Mouse (Mus musculus): Measurements from ENCODE around the gene Ccdc61. TPM values are rescaled to one million over a fixed set of nuclear protein-coding genes. Genes with fewer than 3 reads are reported as not detected.

Gene Ccdc61
- polyA plus RNA-seq, 1 experiment from 2014 or later: 28.0 TPM

DNA sequence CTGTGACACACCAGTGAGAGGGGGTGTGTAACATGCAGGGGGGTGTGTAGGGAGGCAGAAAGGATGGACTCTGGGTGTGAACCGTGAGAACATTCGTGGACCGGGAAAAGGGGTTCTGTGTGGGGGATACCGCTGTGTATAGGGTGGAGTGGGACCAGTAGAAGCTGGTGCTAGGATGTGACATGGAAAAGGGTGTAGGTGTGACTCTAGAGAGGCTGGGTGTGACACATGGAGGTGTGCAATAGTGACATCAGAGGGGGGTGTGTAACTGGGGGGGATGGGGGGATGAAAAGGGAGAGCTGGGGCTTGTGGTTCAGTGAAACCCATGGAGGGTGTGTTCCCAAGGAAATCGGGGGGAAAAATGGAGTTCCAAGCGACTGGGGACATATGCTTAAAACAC lies 16.7 kb upstream of the Ccdc61 start:
- peaks cover 13% of the 10 kb centered on the region for H3K4me1 ChIP-seq
- no peak overlapping the region for H3K4me2 ChIP-seq
- H3K27me3 ChIP-seq: peaks cover 67% of the 10 kb centered on the region
- no peaks in the 10 kb centered on the region for H3K36me3 ChIP-seq
- H3K4me3 ChIP-seq: peak overlapping the region; percentile 48
- no peak for ATAC-seq (ENCODE audit: insufficient number of reproducible peaks, low FRiP score, low TSS enrichment, low read depth)
- H3K9me3 ChIP-seq: no peaks in the 10 kb centered on the region
- no peak overlapping the region for H3K27ac ChIP-seq
- WGBS: 52% methylated on average over 6 of the region's 6 CpGs
- H3K9ac ChIP-seq: no peak overlapping the region

DNA sequence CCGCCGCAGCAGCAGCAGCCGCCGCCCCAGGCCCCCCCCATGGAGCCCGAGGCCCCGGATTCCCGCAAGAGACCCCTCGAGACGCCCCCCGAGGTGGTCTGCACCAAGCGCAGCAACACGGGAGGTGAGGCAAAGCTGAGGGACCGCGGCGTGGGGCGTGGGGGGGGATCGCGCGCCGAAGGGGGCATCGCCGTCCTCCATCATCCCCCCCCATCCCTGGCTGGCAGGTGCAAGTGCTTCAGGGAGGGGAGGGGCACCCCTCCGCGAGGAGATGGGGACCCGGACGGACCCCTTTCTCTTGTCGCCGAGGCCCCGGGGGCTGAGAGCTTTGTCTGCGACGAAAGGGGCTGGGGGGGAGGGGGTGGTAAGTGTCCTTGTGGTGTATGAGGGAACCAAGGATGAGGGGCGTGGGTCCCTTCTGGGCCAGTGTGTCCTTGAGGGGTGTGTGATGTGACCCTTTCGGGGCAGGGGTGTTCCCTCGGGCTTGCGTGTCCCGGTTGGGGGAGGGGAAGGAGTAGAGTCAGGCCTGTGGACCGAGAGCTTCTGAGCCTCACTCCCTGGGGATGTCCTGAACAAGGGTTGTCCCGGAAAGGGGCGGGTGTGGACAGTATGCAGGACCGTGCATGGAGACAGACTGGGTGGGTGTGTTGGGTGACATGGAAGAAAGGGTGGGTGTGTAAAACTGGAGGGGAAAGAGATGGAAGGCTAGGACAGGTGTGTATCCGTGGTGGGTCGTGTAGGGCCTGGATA lies 16.0 kb upstream of the Ccdc61 start:
- Histone ChIP-seq H3K4me2 (peak overlapping the region; percentile 86), H3K36me3 (no peaks in the 10 kb centered on the region), H3K9me3 (no peaks in the 10 kb centered on the region), H3K4me3 (peak overlapping the region; percentile 48), H3K4me1 (peaks cover 13% of the 10 kb centered on the region), H3K9ac (peak overlapping the region; percentile 47), H3K27ac (no peak overlapping the region), H3K27me3 (peaks cover 70% of the 10 kb centered on the region)
- no peak for ATAC-seq (ENCODE audit: insufficient number of reproducible peaks, low FRiP score, low TSS enrichment, low read depth)
- 3% methylated on average over 26 of the region's 42 CpGs for WGBS

DNA sequence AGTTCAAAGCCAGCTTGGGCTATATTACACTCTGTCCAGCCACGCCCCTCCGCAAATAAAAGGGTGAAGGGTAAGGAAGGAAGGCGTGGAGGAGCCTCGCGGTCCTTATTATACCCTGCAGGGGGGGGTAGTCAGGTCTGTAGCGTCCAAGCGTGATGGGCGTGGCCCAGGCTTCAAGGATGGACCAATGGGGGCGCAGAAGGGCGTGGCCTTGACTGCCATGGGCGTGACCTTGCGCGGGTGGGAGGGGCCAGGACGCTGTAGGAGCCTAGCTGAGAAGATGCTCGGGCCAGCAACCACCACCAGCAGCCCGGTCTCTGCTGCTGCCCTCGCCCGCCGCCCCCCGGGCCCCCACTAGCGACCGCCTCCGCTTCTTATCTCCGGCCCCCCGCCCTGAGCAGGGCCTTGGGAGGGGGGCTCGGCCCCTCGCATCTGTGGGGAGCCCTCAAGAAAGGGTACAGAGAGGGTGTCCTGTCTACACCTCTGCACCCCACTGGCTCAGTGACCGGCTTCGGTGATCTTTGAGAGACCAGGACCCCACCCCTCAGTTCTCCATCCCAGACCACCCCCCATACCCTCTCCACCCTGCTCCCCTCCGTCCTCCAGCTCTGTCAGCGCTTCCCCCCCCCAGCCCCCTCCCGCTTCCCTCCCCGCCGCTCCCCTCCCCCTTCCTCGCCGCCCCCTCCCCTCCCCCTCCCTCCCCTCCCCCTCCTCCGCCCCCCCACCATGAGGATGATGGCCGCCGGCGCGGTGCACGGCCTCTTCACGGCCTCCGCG lies 15.1 kb upstream of the Ccdc61 start, which contains the start of gene Nova2:
Gene Nova2, plus strand, starts transcription at position 727 of the 777 bp plus-strand sequence.
- H3K27ac ChIP-seq: no peak within 1 kb of the TSS

DNA sequence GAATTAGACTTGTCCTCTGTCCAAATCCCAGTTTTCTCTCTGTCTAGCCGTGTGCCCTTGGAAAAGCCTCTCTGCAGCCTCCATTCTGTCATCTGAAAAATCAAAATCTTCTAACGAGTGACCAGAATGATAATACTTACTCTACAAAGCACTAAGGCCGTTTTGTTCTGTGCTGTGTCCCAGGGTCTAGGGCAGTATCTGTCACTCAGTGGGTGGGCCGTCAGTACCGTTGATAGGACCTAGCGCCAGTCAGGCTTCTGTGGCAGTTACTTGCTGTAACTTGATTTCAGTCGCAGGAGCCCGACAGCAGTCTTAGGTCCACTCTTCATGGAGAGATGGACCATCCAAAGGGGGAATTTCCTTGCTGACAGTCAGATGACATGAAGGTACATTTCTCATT lies 14.1 kb upstream of the Ccdc61 start:
- Histone ChIP-seq H3K4me1 (peaks cover 15% of the 10 kb centered on the region), H3K9ac (no peak overlapping the region), H3K27me3 (peaks cover 79% of the 10 kb centered on the region), H3K9me3 (no peaks in the 10 kb centered on the region), H3K27ac (no peak overlapping the region), H3K4me2 (no peak overlapping the region), H3K4me3 (no peak overlapping the region), H3K36me3 (no peaks in the 10 kb centered on the region)
- WGBS: 16% methylated on average over 8 of the region's 8 CpGs
- ATAC-seq (ENCODE audit: insufficient number of reproducible peaks, low FRiP score, low TSS enrichment, low read depth): no peak

More for the DNA sequence above, 15.1 kb upstream of the Ccdc61 start, which contains the start of gene Nova2:
- Histone ChIP-seq H3K27me3 (peaks cover 78% of the 10 kb centered on the region), H3K4me2 (peak within 1 kb of the TSS; percentile 86), H3K4me3 (peak within 1 kb of the TSS; percentile 48), H3K36me3 (no peaks in the 10 kb centered on the region), H3K4me1 (peaks cover 15% of the 10 kb centered on the region), H3K9ac (peak within 1 kb of the TSS; percentile 47), H3K9me3 (no peaks in the 10 kb centered on the region)
- WGBS: 1% methylated on average over 27 of the region's 45 CpGs
- ATAC-seq (ENCODE audit: insufficient number of reproducible peaks, low FRiP score, low TSS enrichment, low read depth): peak; percentile 63

DNA sequence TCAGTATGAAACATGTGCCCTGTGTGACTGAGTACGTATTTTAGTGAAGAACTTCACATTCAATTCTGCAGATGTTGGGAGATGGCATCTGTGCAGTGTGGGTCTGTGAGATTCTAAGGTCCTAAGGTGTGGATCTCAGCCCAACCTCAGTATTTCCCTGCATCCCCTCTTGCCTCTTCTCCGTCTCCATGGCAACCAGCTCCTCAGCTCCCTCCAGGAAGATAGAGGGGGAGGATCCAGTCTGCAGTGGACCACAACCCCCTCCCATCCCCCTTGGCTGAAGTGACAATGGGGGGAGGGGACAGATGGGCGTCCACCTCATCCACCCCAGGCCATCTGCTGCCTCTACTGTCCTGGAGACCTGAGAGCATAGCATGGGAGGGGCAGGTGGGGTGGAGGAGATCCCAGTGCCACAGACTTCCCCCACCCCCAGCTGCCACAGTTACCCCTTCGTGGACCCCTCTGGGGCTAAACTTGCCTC lies 13.5 kb upstream of the Ccdc61 start:
- ATAC-seq (ENCODE audit: insufficient number of reproducible peaks, low FRiP score, low TSS enrichment, low read depth): no peak
- H3K27ac ChIP-seq: no peak overlapping the region
- no peaks in the 10 kb centered on the region for H3K36me3 ChIP-seq
- H3K27me3 ChIP-seq: peaks cover 79% of the 10 kb centered on the region
- 29% methylated on average over 4 of the region's 4 CpGs for WGBS
- H3K9me3 ChIP-seq: no peaks in the 10 kb centered on the region
- H3K9ac ChIP-seq: no peak overlapping the region
- peaks cover 15% of the 10 kb centered on the region for H3K4me1 ChIP-seq
- H3K4me2 ChIP-seq: no peak overlapping the region
- no peak overlapping the region for H3K4me3 ChIP-seq

DNA sequence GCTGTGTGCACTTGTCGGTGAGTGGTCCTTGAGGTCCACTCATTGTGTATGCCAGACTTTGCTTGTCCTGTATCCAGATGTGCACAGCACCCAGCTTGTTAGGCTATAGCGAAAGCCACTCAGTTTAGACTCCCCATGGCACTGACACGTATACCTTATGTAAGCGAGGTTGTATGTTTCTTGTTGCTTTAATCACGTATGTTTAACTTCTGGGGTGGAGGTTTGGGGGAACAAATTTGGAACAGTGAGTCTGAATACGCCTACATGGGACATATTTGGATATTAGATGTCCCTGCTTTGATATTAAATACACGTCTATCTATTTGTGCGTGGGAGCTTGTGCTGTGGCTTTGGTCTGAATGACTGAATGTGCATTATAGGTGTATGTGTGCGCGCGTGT lies 13.1 kb upstream of the Ccdc61 start:
- no peaks in the 10 kb centered on the region for H3K36me3 ChIP-seq

DNA sequence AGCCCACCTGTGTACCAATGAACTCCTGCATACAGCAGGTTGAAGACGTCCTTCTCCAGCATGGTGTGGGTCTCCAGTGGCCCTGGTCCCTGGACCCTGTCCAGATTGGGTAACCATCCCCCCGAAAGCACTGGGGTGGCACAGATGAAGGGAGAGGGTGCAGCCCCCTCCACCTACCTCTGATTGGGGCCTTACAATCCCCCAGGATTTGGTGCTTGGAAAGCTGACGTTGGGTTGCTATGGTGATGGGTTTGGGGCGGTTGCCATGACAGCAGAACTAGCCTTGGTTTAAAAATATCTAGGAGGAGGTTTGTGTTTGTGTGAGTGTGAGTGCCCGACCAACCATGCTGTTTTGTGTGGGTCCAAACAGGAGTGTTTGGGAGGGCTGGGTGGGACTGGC lies 12.6 kb upstream of the Ccdc61 start:
- no peak overlapping the region for H3K4me2 ChIP-seq
- 55% methylated on average over 5 of the region's 5 CpGs for WGBS
- H3K27me3 ChIP-seq: peaks cover 72% of the 10 kb centered on the region

More for the DNA sequence above, 13.1 kb upstream of the Ccdc61 start:
- Histone ChIP-seq H3K4me1 (peaks cover 15% of the 10 kb centered on the region), H3K9me3 (no peaks in the 10 kb centered on the region), H3K4me2 (no peak overlapping the region), H3K4me3 (no peak overlapping the region), H3K27me3 (peaks cover 76% of the 10 kb centered on the region), H3K9ac (no peak overlapping the region), H3K27ac (no peak overlapping the region)
- WGBS: 76% methylated on average over 11 of the region's 11 CpGs
- ATAC-seq (ENCODE audit: insufficient number of reproducible peaks, low FRiP score, low TSS enrichment, low read depth): no peak

DNA sequence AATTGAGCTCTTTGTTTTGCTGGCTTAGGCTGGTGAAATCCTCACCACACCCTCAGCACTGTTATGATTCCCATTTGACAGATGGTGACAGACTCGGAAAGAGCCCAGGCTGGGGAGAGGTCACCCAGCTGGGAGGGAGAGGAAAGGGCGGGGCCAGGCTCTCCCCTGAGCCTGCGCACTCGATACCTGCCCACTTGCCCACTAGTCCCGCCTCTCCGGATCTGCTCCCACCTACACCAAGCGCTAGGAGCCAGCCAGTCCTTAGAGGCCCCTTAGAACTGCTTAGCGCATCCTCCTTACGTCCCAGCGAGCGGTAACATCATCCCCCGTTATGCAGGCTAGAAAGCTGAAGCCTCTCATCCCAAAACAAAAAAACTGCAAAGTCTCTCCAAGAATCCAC lies 10.9 kb upstream of the Ccdc61 start:
- Histone ChIP-seq H3K36me3 (no peaks in the 10 kb centered on the region), H3K4me2 (no peak overlapping the region), H3K4me3 (no peak overlapping the region; the same call in 1 of the 2 replicates), H3K4me1 (peaks cover 12% of the 10 kb centered on the region), H3K27me3 (peaks cover 54% of the 10 kb centered on the region), H3K27ac (no peak overlapping the region), H3K9me3 (no peaks in the 10 kb centered on the region), H3K9ac (no peak overlapping the region)
- no peak for ATAC-seq (ENCODE audit: insufficient number of reproducible peaks, low FRiP score, low TSS enrichment, low read depth)
- WGBS: 2% methylated on average over 12 of the region's 12 CpGs

More for the DNA sequence above, 12.6 kb upstream of the Ccdc61 start:
- Histone ChIP-seq H3K9ac (no peak overlapping the region), H3K4me1 (peaks cover 15% of the 10 kb centered on the region), H3K4me3 (no peak overlapping the region), H3K9me3 (no peaks in the 10 kb centered on the region), H3K27ac (no peak overlapping the region), H3K36me3 (no peaks in the 10 kb centered on the region)
- ATAC-seq (ENCODE audit: insufficient number of reproducible peaks, low FRiP score, low TSS enrichment, low read depth): no peak

DNA sequence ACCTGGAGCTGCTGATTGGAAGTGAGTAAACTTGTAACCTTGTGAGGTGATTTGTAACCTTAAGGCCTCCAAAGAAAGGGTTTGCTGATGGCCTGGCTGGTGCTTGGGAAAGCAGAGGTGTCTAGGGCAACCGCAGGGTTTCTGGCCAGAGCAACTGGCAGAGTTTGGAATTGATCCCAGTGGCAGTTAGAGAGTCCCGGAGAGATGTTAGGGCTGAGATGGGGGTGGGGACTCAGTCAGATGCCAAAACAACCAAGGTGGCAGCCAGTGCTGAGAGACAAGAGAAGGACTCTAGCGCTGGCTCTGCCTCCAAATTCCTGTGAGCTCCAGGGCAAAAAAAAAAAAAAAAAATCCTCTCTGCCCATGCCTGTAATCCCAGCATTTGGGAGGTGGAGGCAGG lies 7.7 kb upstream of the Ccdc61 start:
- Histone ChIP-seq H3K9me3 (no peaks in the 10 kb centered on the region), H3K4me1 (0 out of 2 replicates have a peak, but pooled peaks cover 2% of the 10 kb centered on the region), H3K4me2 (no peak overlapping the region), H3K27ac (no peak overlapping the region), H3K9ac (no peak overlapping the region), H3K36me3 (no peaks in the 10 kb centered on the region), H3K4me3 (no peak overlapping the region), H3K27me3 (peaks cover 25% of the 10 kb centered on the region)
- ATAC-seq (ENCODE audit: insufficient number of reproducible peaks, low FRiP score, low TSS enrichment, low read depth): no peak
- WGBS: 54% methylated on average over 3 of the region's 3 CpGs

DNA sequence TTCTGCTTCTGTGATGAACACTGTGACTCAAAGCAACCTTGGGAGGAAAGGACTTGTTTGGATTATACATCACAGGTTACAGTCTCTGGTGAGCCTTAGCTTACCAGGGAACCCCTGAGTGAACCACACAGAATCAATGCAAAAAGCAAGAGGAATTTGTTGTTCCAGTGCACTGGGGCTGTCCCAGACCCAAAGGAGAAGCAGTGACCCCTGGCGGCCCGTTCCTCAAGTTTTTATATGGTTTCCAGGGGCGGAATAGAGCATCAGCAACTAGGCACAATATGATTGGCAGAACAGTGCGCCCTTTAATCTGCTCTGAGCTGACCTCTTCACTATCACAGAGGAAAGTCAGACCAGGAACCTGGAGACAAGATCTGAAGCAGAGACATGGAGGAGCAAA lies 6.0 kb upstream of the Ccdc61 start:
- no peak overlapping the region for H3K27ac ChIP-seq
- H3K36me3 ChIP-seq: no peaks in the 10 kb centered on the region
- H3K4me1 ChIP-seq: 0 out of 2 replicates have a peak, but pooled peaks cover 2% of the 10 kb centered on the region
- no peaks in the 10 kb centered on the region for H3K9me3 ChIP-seq
- ATAC-seq (ENCODE audit: insufficient number of reproducible peaks, low FRiP score, low TSS enrichment, low read depth): no peak
- no peak overlapping the region for H3K9ac ChIP-seq
- H3K27me3 ChIP-seq: peaks cover 16% of the 10 kb centered on the region
- 68% methylated on average over 4 of the region's 4 CpGs for WGBS
- no peak overlapping the region for H3K4me2 ChIP-seq
- no peak overlapping the region for H3K4me3 ChIP-seq

DNA sequence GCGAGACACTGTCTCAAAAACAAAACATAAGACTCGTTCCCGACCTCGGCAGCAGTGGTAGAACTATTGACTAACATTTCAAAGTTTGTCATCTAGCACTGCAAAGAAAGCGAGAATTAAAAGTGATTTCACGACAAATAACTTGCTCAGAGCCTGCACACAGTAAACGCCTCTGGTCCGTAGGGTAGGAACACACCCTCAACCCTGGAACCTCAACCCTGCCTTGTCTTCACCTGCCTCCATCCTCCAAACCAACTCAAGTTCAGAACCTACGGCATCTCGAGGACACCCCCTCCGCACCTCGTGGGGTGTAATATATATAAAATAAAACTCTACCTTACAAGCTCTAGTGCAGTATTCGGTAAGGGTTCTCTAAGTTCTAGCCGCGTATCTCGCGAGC lies 418 bp downstream of the Ccdc61 start:
- H3K4me2 ChIP-seq: peak overlapping the region; percentile 60
- H3K27ac ChIP-seq: peak overlapping the region; percentile 43; the same call in 1 of the 2 replicates
- peak overlapping the region; percentile 55 for H3K9ac ChIP-seq
- no peak for ATAC-seq (ENCODE audit: insufficient number of reproducible peaks, low FRiP score, low TSS enrichment, low read depth)
- peaks cover 5% of the 10 kb centered on the region for H3K36me3 ChIP-seq
- H3K27me3 ChIP-seq: no peaks in the 10 kb centered on the region
- 6% methylated on average over 17 of the region's 17 CpGs for WGBS
- peak overlapping the region; percentile 73 for H3K4me3 ChIP-seq
- H3K4me1 ChIP-seq: peaks cover 24% of the 10 kb centered on the region
- no peaks in the 10 kb centered on the region for H3K9me3 ChIP-seq

DNA sequence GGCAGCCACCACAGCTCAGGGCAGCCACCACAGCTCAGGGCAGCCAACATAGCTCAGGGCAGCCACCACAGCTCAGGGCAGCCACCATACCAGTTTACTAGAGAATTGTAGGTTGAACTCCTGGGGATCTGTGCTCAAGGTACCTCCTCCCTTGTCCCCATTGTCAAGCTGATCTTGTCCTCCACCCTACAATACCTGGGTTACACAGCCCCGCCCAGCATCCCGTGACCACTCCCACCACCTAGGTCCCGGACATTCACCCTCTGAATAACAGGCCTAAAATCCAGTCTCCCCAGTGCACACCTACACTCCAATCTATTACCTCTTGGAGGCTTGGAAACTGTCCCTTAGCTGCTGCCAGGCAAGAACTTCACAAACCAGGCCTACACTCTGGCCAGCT lies 5.2 kb downstream of the Ccdc61 start:
- Histone ChIP-seq H3K4me3 (no peak overlapping the region), H3K27ac (no peak overlapping the region), H3K27me3 (no peaks in the 10 kb centered on the region), H3K36me3 (peaks cover 33% of the 10 kb centered on the region), H3K4me2 (no peak overlapping the region), H3K4me1 (peaks cover 18% of the 10 kb centered on the region), H3K9ac (no peak overlapping the region), H3K9me3 (no peaks in the 10 kb centered on the region)
- WGBS: 77% methylated on average over 3 of the region's 3 CpGs
- no peak for ATAC-seq (ENCODE audit: insufficient number of reproducible peaks, low FRiP score, low TSS enrichment, low read depth)
